Mouse (Mus musculus) lung, postnatal 0 days (tissue): Measurements from ENCODE around the gene Prkar2b. TPM values are rescaled to one million over a fixed set of nuclear protein-coding genes. Genes with fewer than 3 reads are reported as not detected.
A peak's percentile ranks its signal among the peaks of the same experiment; 100 is the strongest.

Source experiments
- ATAC-seq: fragments of 200-750 bp; cut with Nextera tagmentation; 2 replicates; pipeline ENCODE4 v1.8.0; 2017; ENCODE audit warnings: moderate library complexity
- DNase-seq: peaks from one replicate; pipeline ENCODE4 v3.0.0-alpha.2; 2016; ENCODE audit warnings: low spot score
- H3K27ac ChIP-seq: fragments of 300-500 bp; sonication (generic); 2 replicates; pipeline ENCODE4 v1.5.1; 2014; ENCODE audit warnings: antibody characterized with exemption, mild to moderate bottlenecking, low read length, mixed read lengths
- H3K27me3 ChIP-seq: fragments of 300-500 bp; sonication (generic); replicated peaks from 2 replicates; pipeline ENCODE4 v1.6.1; 2014; ENCODE audit warnings: low read length, mixed read lengths; ENCODE audit not compliant: insufficient read depth
- H3K36me3 ChIP-seq: fragments of 300-500 bp; sonication (generic); 2 replicates; pipeline ENCODE4 v1.6.1; 2014; ENCODE audit warnings: low read length, mixed read lengths; ENCODE audit not compliant: insufficient read depth
- H3K4me1 ChIP-seq: fragments of 300-500 bp; sonication (generic); 2 replicates; pipeline ENCODE4 v1.6.1; 2014; ENCODE audit warnings: antibody characterized with exemption, low read depth, low read length, mixed read lengths; ENCODE audit not compliant: insufficient read depth
- H3K4me2 ChIP-seq: fragments of 300-500 bp; sonication (generic); replicated peaks from 2 replicates; pipeline ENCODE4 v1.6.1; 2014; ENCODE audit warnings: low read depth, mild to moderate bottlenecking, low read length, moderate library complexity, mixed read lengths
- H3K4me3 ChIP-seq: fragments of 300-500 bp; sonication (generic); 2 replicates; pipeline ENCODE4 v1.5.1; 2014; ENCODE audit warnings: low read depth, low read length
- H3K9ac ChIP-seq: fragments of 300-500 bp; sonication (generic); replicated peaks from 2 replicates; pipeline ENCODE4 v1.6.1; 2014; ENCODE audit warnings: low read depth, mild to moderate bottlenecking
- H3K9me3 ChIP-seq: fragments of 300-500 bp; sonication (generic); 2 replicates; pipeline ENCODE4 v1.6.1; 2016; ENCODE audit warnings: low read length, mixed read lengths
- CTCF ChIP-seq: IDR thresholded peaks from 2 replicates; pipeline ENCODE4 v1.5.1; 2016; ENCODE audit warnings: antibody characterized with exemption, mild to moderate bottlenecking
- EP300 ChIP-seq: IDR thresholded peaks from 2 replicates; pipeline ENCODE4 v1.6.1; 2016; ENCODE audit warnings: antibody characterized with exemption, mild to moderate bottlenecking, control low read depth
- WGBS: fragments of 180-500 bp; shearing (Covaris S2); extraction: QIAGEN DNeasy Blood & Tissue Kit; methylation state at CpG from one replicate; pipeline ENCODE4 v1.1.7; 2014; 5-methylcytosine and 5-hydroxymethylcytosine counted together
- polyA plus RNA-seq: library from polyadenylated mRNA; unstranded; fragments of >200 nt; fragmentation: Nextera tagmentation; extraction: Ambion mirVana; gene quantifications from 2 replicates; pipeline ENCODE4 v1.2.1, GENCODE M21; 2015

Gene Prkar2b
- polyA plus RNA-seq, 1 experiment from 2014 or later, result 11.0 TPM

DNA sequence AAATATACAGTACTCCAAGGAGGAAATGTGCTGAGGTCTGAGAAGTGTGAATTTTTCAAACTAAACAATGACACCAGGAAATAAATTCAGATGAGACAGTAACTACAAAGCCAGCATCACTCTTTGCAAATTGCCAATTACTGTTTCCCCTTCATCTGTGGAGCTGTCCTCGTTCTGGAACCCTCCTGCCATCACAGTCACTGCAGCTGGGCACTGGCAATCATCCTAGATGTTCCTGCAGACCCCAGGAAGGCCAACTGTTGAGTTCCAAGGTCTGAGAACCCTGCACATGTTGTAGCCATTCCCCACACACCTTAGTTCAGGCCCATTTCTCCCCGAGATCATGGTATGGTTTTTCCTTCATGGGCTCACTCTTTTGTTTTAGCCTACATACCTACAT, 76.9 kb downstream of the Prkar2b start:
- H3K36me3 ChIP-seq, result no peaks in the 10 kb centered on the region
- H3K27me3 ChIP-seq, result no peaks in the 10 kb centered on the region
- WGBS, result 48% methylated on average over 2 of the region's 2 CpGs
- no peaks in the 10 kb centered on the region for H3K9me3 ChIP-seq
- H3K4me3 ChIP-seq, result no peak overlapping the region
- no peak overlapping the region for H3K27ac ChIP-seq
- no peak overlapping the region for H3K4me2 ChIP-seq
- no peak overlapping the region for H3K9ac ChIP-seq
- DNase-seq (no peak), ATAC-seq (no peak)
- TF ChIP-seq EP300, result no peak
- TF ChIP-seq CTCF, result no peak
- H3K4me1 ChIP-seq, result no peaks in the 10 kb centered on the region

DNA sequence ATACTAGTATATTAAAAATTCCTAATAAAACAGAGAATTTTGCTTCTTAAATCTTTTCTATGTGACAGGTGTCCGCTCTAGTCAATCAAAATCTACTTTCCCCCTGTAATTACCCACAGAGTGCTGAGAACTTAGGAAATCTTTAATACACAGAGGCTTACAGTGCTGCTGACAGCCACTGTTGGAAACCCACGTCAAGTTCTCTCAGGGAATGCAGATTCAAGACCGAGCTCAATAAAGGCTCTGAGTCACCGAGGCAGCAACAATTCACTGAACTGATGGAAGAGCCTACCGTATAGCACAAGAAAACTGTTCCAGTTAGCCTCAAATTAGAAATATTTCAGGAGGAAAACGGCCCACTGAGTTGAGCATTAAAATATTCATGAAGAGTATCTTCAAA, 77.3 kb downstream of the Prkar2b start:
- 78% methylated on average over 6 of the region's 6 CpGs for WGBS
- ATAC-seq (no peak), DNase-seq (no peak)
- TF ChIP-seq CTCF (no peak), EP300 (no peak)
- Histone ChIP-seq H3K9me3 (no peaks in the 10 kb centered on the region), H3K36me3 (no peaks in the 10 kb centered on the region), H3K4me2 (no peak overlapping the region), H3K27me3 (no peaks in the 10 kb centered on the region), H3K27ac (no peak overlapping the region), H3K4me1 (no peaks in the 10 kb centered on the region), H3K9ac (no peak overlapping the region), H3K4me3 (no peak overlapping the region)

DNA sequence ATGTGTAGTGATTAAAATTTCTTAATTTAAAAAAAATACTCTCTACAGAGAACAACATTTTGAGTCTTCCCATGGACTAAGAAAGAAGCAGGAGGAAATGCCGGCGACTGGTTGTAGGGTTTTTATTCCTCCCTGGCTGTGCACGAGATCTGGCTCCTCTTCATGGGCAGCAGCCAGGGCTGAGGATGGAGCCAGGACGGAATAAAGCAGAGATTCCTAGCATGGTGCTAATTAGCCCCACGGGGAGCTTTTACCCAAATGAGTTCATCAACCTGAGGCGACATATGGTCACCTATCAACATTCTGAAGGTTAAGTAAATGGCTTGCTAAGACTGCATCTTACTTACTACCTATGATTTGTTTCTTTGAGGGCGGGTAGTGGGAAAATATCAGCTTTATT, 77.9 kb downstream of the Prkar2b start:
- no peak for DNase-seq
- 71% methylated on average over 7 of the region's 7 CpGs for whole genome bisulfite sequencing
- Histone ChIP-seq H3K9ac (no peak overlapping the region), H3K4me3 (no peak overlapping the region), H3K27ac (no peak overlapping the region), H3K4me1 (no peaks in the 10 kb centered on the region), H3K27me3 (no peaks in the 10 kb centered on the region), H3K36me3 (no peaks in the 10 kb centered on the region), H3K4me2 (no peak overlapping the region), H3K9me3 (no peaks in the 10 kb centered on the region)
- TF ChIP-seq CTCF (no peak), EP300 (no peak)
- ATAC-seq, result no peak

DNA sequence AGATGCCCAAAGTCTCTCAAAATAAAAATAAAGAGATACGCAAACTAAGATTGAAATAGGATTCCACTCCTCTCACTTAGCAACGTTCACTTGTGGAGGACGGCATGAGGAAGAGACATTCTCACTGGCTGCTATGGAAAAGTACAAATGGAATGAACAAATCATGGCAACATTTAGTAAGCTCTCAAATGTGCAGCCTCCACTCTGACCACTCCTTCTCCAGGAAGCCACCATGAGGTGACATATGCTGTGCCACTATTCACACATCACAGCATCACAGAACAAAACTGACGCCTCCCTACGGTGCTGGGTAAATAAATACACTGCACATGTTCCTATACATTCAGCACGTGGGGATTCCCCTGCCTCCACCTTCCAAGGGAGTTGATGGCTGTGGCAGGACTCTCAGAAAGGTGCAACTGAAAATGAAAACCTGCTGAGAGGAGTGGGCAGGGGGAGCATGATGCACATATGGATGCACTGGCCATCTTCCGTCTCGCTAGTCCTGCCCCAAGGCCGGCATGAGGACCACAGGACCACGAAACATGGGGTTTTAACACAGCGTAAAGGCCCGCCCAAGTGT, 83.4 kb downstream of the Prkar2b start:
- H3K36me3 ChIP-seq, result no peaks in the 10 kb centered on the region

DNA sequence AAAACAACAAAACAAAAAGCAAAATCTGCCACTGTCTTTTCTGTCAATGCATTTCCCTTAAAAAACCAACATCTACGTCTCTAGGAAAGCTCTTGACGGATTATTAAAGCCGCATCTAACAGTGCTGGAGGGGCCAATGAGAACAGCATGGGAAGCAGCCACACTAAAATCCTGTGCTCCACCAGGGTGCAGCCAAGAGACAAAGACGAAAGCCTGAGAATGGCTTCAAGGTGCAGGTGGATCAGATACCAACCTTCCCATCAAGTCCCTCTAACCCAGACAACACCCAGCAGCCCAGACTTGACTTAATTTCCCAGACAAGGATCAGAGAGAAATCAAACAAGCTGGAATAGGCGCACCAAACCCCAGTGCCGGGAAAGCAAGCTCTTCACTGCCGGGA, 84.6 kb downstream of the Prkar2b start:
- WGBS, result 52% methylated on average over 7 of the region's 7 CpGs
- DNase-seq, result peak; percentile 30
- no peaks in the 10 kb centered on the region for H3K27me3 ChIP-seq
- no peaks in the 10 kb centered on the region for H3K4me1 ChIP-seq
- H3K9me3 ChIP-seq, result no peaks in the 10 kb centered on the region
- no peak overlapping the region for H3K27ac ChIP-seq
- TF ChIP-seq CTCF (peak; percentile 62), EP300 (no peak)
- H3K36me3 ChIP-seq, result no peaks in the 10 kb centered on the region
- H3K4me2 ChIP-seq, result no peak overlapping the region
- no peak overlapping the region for H3K4me3 ChIP-seq
- no peak for ATAC-seq
- no peak overlapping the region for H3K9ac ChIP-seq

More for the DNA sequence above, 83.4 kb downstream of the Prkar2b start:
- H3K9me3 ChIP-seq, result no peaks in the 10 kb centered on the region
- H3K4me2 ChIP-seq, result no peak overlapping the region
- no peak for TF ChIP-seq EP300
- TF ChIP-seq CTCF, result no peak
- H3K27ac ChIP-seq, result no peak overlapping the region
- H3K27me3 ChIP-seq, result no peaks in the 10 kb centered on the region
- 66% methylated on average over 12 of the region's 12 CpGs for WGBS
- no peak overlapping the region for H3K4me3 ChIP-seq
- ATAC-seq (no peak), DNase-seq (no peak)
- H3K9ac ChIP-seq, result no peak overlapping the region
- H3K4me1 ChIP-seq, result no peaks in the 10 kb centered on the region

DNA sequence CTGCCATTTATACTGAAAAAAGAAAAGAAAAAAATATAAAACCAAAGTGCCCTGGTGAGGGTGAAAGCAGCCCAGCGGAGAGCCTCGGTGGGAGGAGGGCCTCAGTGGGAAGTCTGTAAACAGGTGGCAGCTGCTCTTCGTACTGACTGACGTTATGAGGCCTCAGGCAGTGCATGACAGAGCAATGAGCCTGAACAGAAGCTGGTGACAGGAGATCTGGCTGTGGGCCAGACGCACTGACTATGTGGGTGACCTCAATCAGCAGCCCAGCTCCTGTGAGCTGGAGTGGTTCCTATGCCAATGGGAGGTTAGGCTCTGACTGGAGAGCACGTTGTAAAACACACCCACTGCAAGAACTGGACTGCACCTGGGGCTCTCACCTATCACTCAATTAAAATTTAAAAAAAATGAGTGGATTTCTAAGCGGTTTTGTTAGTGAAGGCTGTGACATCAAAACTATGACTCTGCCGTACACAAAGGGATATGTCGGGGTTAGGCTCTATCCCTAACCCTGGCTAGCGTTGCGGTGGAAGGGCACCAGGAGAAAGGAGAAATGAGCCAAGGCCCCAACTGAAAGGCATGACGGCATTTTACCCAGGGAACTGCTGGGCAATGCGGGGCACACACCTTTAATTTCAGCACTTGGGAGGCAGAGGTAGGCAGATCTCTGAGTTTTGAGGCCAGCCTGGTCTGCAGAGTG, 87.5 kb downstream of the Prkar2b start:
- H3K27me3 ChIP-seq, result no peaks in the 10 kb centered on the region
- H3K4me1 ChIP-seq, result no peaks in the 10 kb centered on the region
- no peak overlapping the region for H3K4me2 ChIP-seq
- DNase-seq (peak; percentile 61), ATAC-seq (peak; percentile 87)
- no peak overlapping the region for H3K27ac ChIP-seq
- TF ChIP-seq EP300, result no peak
- no peak for TF ChIP-seq CTCF
- WGBS, result 55% methylated on average over 13 of the region's 13 CpGs
- H3K9me3 ChIP-seq, result no peaks in the 10 kb centered on the region
- H3K36me3 ChIP-seq, result no peaks in the 10 kb centered on the region
- H3K4me3 ChIP-seq, result no peak overlapping the region
- no peak overlapping the region for H3K9ac ChIP-seq
